In genomic region chr10:117094504-117095329, GRCm38 (mm10) we compare ENCODE assay signal across 7 mouse cellular contexts. TPM values are rescaled to one million over a fixed set of nuclear protein-coding genes. Genes with fewer than 3 reads are reported as not detected.
DNase-seq lines count a peak whose midpoint lies in the region; ATAC-seq lines count a peak whose summit lies in the region.

No protein-coding gene starts in this region.

- H3K4me3 ChIP-seq in lung, embryonic 15.5 days = no peak overlapping the region

- no peaks in the 10 kb centered on the region for H3K27me3 ChIP-seq in lung, embryonic 15.5 days

- H3K9ac ChIP-seq in lung, embryonic 15.5 days = no peak overlapping the region

- H3K27ac ChIP-seq in lung, embryonic 15.5 days = peak overlapping the region; percentile 80

- WGBS in lung, embryonic 15.5 days = 15% methylated on average over 15 of the region's 15 CpGs

- no peaks in the 10 kb centered on the region; the same call in 1 of the 2 replicates for H3K36me3 ChIP-seq in lung, embryonic 15.5 days

- ATAC-seq in lung, embryonic 15.5 days (ENCODE audit: borderline replicate concordance, extremely low read depth, low FRiP score, low TSS enrichment) = peak; percentile 93

- H3K4me1 ChIP-seq in lung, embryonic 15.5 days = peaks cover 22% of the 10 kb centered on the region

- peak; percentile 24 for DNase-seq in cerebellum, adult 18-20 months
- peak; percentile 78 for DNase-seq in embryo, embryonic 10 days (ENCODE audit: low spot score)
- DNase-seq in gastrocnemius, postnatal 25 days = peak; percentile 21
- DNase-seq in kidney, adult 9 months = peak; percentile 33
- DNase-seq in skeletal muscle tissue, adult 2 months (ENCODE audit: low read depth, low spot score) = peak; percentile 52
- no peak for DNase-seq in ovary, postnatal 10 days (ENCODE audit: low spot score)

- H3K4me2 ChIP-seq in lung, embryonic 15.5 days = no peak overlapping the region; the same call in 1 of the 2 replicates

- H3K9me3 ChIP-seq in lung, embryonic 15.5 days = no peaks in the 10 kb centered on the region

RNA-seq across cellular contexts. Expression of gene Cct2, which starts 31.1 kb away (rescaled TPM):
- 100 to 1,000 TPM; 104 to 109 TPM for total RNA-seq in gastrocnemius, postnatal 25 days (2021)
- polyA plus RNA-seq in lung, embryonic 15.5 days (2015; fragmentation: Nextera tagmentation; extraction: Ambion mirVana) = 235 and 246 TPM in 2 replicates

RNA-seq across cellular contexts. Expression of gene Lrrc10, which starts 49.6 kb away (rescaled TPM):
- not detected for total RNA-seq in gastrocnemius, postnatal 25 days (2021)
- 0.88 and 1.2 TPM in 2 replicates for polyA plus RNA-seq in lung, embryonic 15.5 days (2015; fragmentation: Nextera tagmentation; extraction: Ambion mirVana)

RNA-seq across cellular contexts. Expression of gene Frs2, which starts 53.6 kb away (rescaled TPM):
- 1 to 10 TPM; 7.6 to 8.7 TPM for total RNA-seq in gastrocnemius, postnatal 25 days (2021)
- polyA plus RNA-seq in lung, embryonic 15.5 days (2015; fragmentation: Nextera tagmentation; extraction: Ambion mirVana) = 14.5 and 17.4 TPM in 2 replicates
